Mouse (Mus musculus) lung, embryonic 14.5 days (tissue): Measurements from ENCODE around the gene Svs2. TPM values are rescaled to one million over a fixed set of nuclear protein-coding genes. Genes with fewer than 3 reads are reported as not detected.
"Not testable (repeated sequence)": the region's sequence is repeated elsewhere in the genome, so short reads cannot be mapped to it uniquely, and the experiment has no call there.

ENCODE experiments used
- ATAC-seq: fragments of 200-750 bp; cut with Nextera tagmentation; 2 replicates; pipeline ENCODE4 v1.8.0; 2017; ENCODE audit warnings: mild to moderate bottlenecking, moderate TSS enrichment, moderate library complexity; ENCODE audit not compliant: insufficient read depth
- DNase-seq: peaks from one replicate; pipeline ENCODE4 v3.0.0-alpha.2; 2015
- H3K27ac ChIP-seq: fragments of 300-500 bp; sonication (generic); 2 replicates; pipeline ENCODE4 v1.5.1; 2014; ENCODE audit warnings: low read depth, mild to moderate bottlenecking, moderate library complexity
- H3K27me3 ChIP-seq: fragments of 300-500 bp; sonication (generic); 2 replicates; pipeline ENCODE4 v1.6.1; 2014; ENCODE audit warnings: low read length, control low read depth; ENCODE audit not compliant: insufficient read depth
- H3K36me3 ChIP-seq: fragments of 300-500 bp; sonication (generic); 2 replicates; pipeline ENCODE4 v1.6.1; 2014; ENCODE audit warnings: control low read depth; ENCODE audit not compliant: insufficient read depth
- H3K4me1 ChIP-seq: fragments of 300-500 bp; sonication (generic); 2 replicates; pipeline ENCODE4 v1.6.1; 2014; ENCODE audit warnings: antibody characterized with exemption, control low read depth; ENCODE audit not compliant: insufficient read depth
- H3K4me2 ChIP-seq: fragments of 300-500 bp; sonication (generic); 2 replicates; pipeline ENCODE4 v1.6.1; 2014; ENCODE audit warnings: mild to moderate bottlenecking
- H3K4me3 ChIP-seq: fragments of 300-500 bp; sonication (generic); 2 replicates; pipeline ENCODE4 v1.5.1; 2014; ENCODE audit warnings: low read depth, low read length
- H3K9ac ChIP-seq: fragments of 300-500 bp; sonication (generic); 2 replicates; pipeline ENCODE4 v1.6.1; 2014
- H3K9me3 ChIP-seq: fragments of 300-500 bp; sonication (generic); 2 replicates; pipeline ENCODE4 v1.6.1; 2016; ENCODE audit warnings: low read depth, low read length, control low read depth
- CTCF ChIP-seq: IDR thresholded peaks from 2 replicates; pipeline ENCODE4 v1.5.1; 2016; ENCODE audit warnings: antibody characterized with exemption, low read depth
- WGBS: fragments of 180-500 bp; shearing (Covaris S2); extraction: QIAGEN DNeasy Blood & Tissue Kit; methylation state at CpG from one replicate; pipeline ENCODE4 v1.1.7; 2014; 5-methylcytosine and 5-hydroxymethylcytosine counted together
- polyA plus RNA-seq: library from polyadenylated mRNA; unstranded; fragments of >200 nt; fragmentation: Nextera tagmentation; extraction: Ambion mirVana; gene quantifications from 2 replicates; pipeline ENCODE4 v1.2.1, GENCODE M21; 2014

Gene Svs2
- polyA plus RNA-seq, 1 experiment from 2014 or later: not detected

GRCm38 (mm10) chr2:164212711-164213110 is 25.6 kb downstream of the Svs2 start:
- DNase-seq (no peak), ATAC-seq (no peak)
- Histone ChIP-seq H3K27me3 (no peaks in the 10 kb centered on the region), H3K4me2 (no peak overlapping the region), H3K4me3 (no peak overlapping the region), H3K9ac (no peak overlapping the region), H3K27ac (no peak overlapping the region), H3K36me3 (no peaks in the 10 kb centered on the region), H3K4me1 (no peaks in the 10 kb centered on the region), H3K9me3 (no peaks in the 10 kb centered on the region)
- WGBS: 78% methylated on average over 5 of the region's 5 CpGs
- no peak for TF ChIP-seq CTCF

- Histone ChIP-seq H3K4me3 (no peak overlapping the region), H3K9ac (no peak overlapping the region), H3K36me3 (no peaks in the 10 kb centered on the region), H3K9me3 (no peaks in the 10 kb centered on the region), H3K27ac (no peak overlapping the region), H3K4me2 (no peak overlapping the region), H3K4me1 (no peaks in the 10 kb centered on the region), H3K27me3 (no peaks in the 10 kb centered on the region)
- ATAC-seq: no peak
- no peak for DNase-seq
- TF ChIP-seq CTCF: no peak
- WGBS: 83% methylated on average over 4 of the region's 4 CpGs
These were observed 27.4 kb downstream of the Svs2 start for GRCm38 (mm10) chr2:164210892-164211291.

- Histone ChIP-seq H3K36me3 (no peaks in the 10 kb centered on the region), H3K27me3 (no peaks in the 10 kb centered on the region), H3K9me3 (no peaks in the 10 kb centered on the region), H3K4me3 (no peak overlapping the region), H3K27ac (no peak overlapping the region), H3K4me1 (no peaks in the 10 kb centered on the region), H3K4me2 (no peak overlapping the region), H3K9ac (no peak overlapping the region)
- ATAC-seq: no peak
- DNase-seq: no peak
- no peak for TF ChIP-seq CTCF
- 55% methylated on average over 4 of the region's 4 CpGs for WGBS
These were observed 31.6 kb downstream of the Svs2 start for GRCm38 (mm10) chr2:164206676-164207075.

GRCm38 (mm10) chr2:164206011-164206410 is 32.3 kb downstream of the Svs2 start:
- H3K4me3 ChIP-seq, H3K27me3 ChIP-seq, H3K4me1 ChIP-seq, H3K9me3 ChIP-seq, ATAC-seq, H3K4me2 ChIP-seq, H3K36me3 ChIP-seq, DNase-seq, H3K27ac ChIP-seq, H3K9ac ChIP-seq: not testable (repeated sequence)
- WGBS: 84% methylated on average over 10 of the region's 10 CpGs

GRCm38 (mm10) chr2:164199626-164200327 is 38.5 kb downstream of the Svs2 start, which contains the start of gene Wfdc15a:
Gene Wfdc15a (minus strand): TSS chr2:164200130.
- H3K4me2 ChIP-seq: no peak within 1 kb of the TSS
- no peaks in the 10 kb centered on the region for H3K27me3 ChIP-seq
- H3K9ac ChIP-seq: no peak within 1 kb of the TSS
- no peaks in the 10 kb centered on the region for H3K4me1 ChIP-seq
- no peak for TF ChIP-seq CTCF
- no peak within 1 kb of the TSS for H3K27ac ChIP-seq
- no peak for ATAC-seq
- H3K4me3 ChIP-seq: no peak within 1 kb of the TSS
- no peaks in the 10 kb centered on the region for H3K36me3 ChIP-seq
- DNase-seq: no peak
- no peaks in the 10 kb centered on the region for H3K9me3 ChIP-seq
- 78% methylated on average over 20 of the region's 20 CpGs for WGBS

- no peak for DNase-seq
- H3K9ac ChIP-seq: no peak overlapping the region
These were observed 41.6 kb downstream of the Svs2 start for GRCm38 (mm10) chr2:164196700-164196990.

GRCm38 (mm10) chr2:164195971-164196699 is 42.1 kb downstream of the Svs2 start:
- no peaks in the 10 kb centered on the region for H3K27me3 ChIP-seq
- H3K4me3 ChIP-seq: no peak overlapping the region
- H3K4me2 ChIP-seq: no peak overlapping the region
- no peak overlapping the region for H3K27ac ChIP-seq
- WGBS: 74% methylated on average over 5 of the region's 5 CpGs
- ATAC-seq (no peak), DNase-seq (no peak)
- no peaks in the 10 kb centered on the region for H3K4me1 ChIP-seq
- no peaks in the 10 kb centered on the region for H3K36me3 ChIP-seq
- TF ChIP-seq CTCF: no peak
- H3K9ac ChIP-seq: no peak overlapping the region
- H3K9me3 ChIP-seq: no peaks in the 10 kb centered on the region

More at GRCm38 (mm10) chr2:164196700-164196990, 41.6 kb downstream of the Svs2 start:
- no peaks in the 10 kb centered on the region for H3K27me3 ChIP-seq
- no peak for ATAC-seq
- H3K9me3 ChIP-seq: no peaks in the 10 kb centered on the region
- H3K4me2 ChIP-seq: no peak overlapping the region
- no peaks in the 10 kb centered on the region for H3K4me1 ChIP-seq
- 81% methylated on average over 5 of the region's 5 CpGs for WGBS
- no peak overlapping the region for H3K4me3 ChIP-seq
- no peaks in the 10 kb centered on the region for H3K36me3 ChIP-seq
- no peak for TF ChIP-seq CTCF
- no peak overlapping the region for H3K27ac ChIP-seq
